Mouse (Mus musculus): Measurements from ENCODE around the gene Adgrv1. TPM values are rescaled to one million over a fixed set of nuclear protein-coding genes. Genes with fewer than 3 reads are reported as not detected.

Gene Adgrv1
- polyA plus RNA-seq, 1 experiment from 2014 or later = 0.86 TPM

DNA sequence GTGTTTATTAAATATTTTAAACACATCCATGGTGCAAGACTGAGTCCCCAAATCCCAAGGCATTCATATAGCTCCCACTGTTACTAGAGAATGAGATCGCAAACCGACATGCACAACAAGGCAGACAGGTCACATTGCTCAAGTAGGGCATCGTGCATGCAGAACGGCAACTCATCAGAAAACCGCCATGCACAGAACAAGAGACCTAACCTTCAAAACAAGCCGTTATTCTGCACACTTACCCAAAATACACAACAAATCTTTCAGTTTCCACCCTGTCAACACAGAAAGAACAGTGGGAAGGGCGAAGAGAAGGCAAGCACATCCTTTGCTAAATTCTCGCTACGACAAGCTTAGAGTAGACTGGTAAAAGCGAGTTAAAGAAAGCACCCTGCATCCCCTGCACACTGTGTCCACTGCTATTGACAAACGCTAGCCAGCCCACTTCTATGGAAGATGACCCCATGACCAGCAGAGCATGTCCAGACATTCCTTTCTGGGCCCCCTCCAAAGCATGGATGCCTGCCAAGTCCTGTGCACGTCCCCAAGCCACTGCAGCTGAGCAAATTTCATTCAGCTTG, 62.6 kb downstream of the Adgrv1 start:
- Histone ChIP-seq H3K4me2 (replicated peaks; ENCODE audit: low read depth) (no peak overlapping the region), H3K9ac (ENCODE audit: low read depth, low read length) (no peak overlapping the region), H3K36me3 (ENCODE audit: control insufficient read depth, insufficient read depth) (no peaks in the 10 kb centered on the region), H3K27me3 (replicated peaks; ENCODE audit: control insufficient read depth, insufficient read depth, low read length) (no peaks in the 10 kb centered on the region), H3K27ac (ENCODE audit: low read depth, low read length) (no peak overlapping the region), H3K4me3 (ENCODE audit: low read depth, low read length) (no peak overlapping the region), H3K4me1 (replicated peaks; ENCODE audit: control insufficient read depth, insufficient read depth, low read length) (no peaks in the 10 kb centered on the region), H3K9me3 (ENCODE audit: control insufficient read depth) (no peaks in the 10 kb centered on the region)
- WGBS = 68% methylated on average over 12 of the region's 12 CpGs
- no peak for ATAC-seq
- no peak for TF ChIP-seq CTCF (IDR thresholded peaks at IDR 0.05; ENCODE audit: low read depth)

DNA sequence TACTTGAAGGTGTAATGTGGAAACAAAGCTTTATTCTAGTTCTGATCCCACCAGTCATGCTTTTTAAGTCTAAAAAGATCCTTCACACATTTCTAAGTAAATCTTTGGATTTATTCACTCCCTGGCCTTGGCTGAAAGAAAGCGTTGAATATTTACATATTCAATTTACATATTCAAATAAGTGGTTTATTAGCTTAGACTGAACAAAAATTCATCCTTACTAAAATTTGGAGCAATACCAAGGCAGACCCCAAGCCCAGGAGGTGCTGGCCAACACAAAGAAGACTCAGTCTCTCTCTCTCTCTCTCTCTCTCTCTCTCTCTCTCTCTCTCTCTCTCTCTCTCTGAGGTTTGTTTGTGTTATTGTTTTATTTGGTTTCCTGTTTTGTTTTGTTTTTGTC, 82.9 kb downstream of the Adgrv1 start:
- Histone ChIP-seq H3K9me3 (ENCODE audit: control insufficient read depth) (no peaks in the 10 kb centered on the region), H3K27me3 (replicated peaks; ENCODE audit: control insufficient read depth, insufficient read depth, low read length) (no peaks in the 10 kb centered on the region), H3K9ac (ENCODE audit: low read depth, low read length) (no peak overlapping the region), H3K27ac (ENCODE audit: low read depth, low read length) (no peak overlapping the region), H3K4me2 (replicated peaks; ENCODE audit: low read depth) (no peak overlapping the region), H3K36me3 (ENCODE audit: control insufficient read depth, insufficient read depth) (no peaks in the 10 kb centered on the region), H3K4me3 (ENCODE audit: low read depth, low read length) (no peak overlapping the region), H3K4me1 (replicated peaks; ENCODE audit: control insufficient read depth, insufficient read depth, low read length) (no peaks in the 10 kb centered on the region)
- TF ChIP-seq CTCF (IDR thresholded peaks at IDR 0.05; ENCODE audit: low read depth) = no peak
- 90% methylated on average over 1 of the region's 1 CpGs for WGBS
- no peak for ATAC-seq

DNA sequence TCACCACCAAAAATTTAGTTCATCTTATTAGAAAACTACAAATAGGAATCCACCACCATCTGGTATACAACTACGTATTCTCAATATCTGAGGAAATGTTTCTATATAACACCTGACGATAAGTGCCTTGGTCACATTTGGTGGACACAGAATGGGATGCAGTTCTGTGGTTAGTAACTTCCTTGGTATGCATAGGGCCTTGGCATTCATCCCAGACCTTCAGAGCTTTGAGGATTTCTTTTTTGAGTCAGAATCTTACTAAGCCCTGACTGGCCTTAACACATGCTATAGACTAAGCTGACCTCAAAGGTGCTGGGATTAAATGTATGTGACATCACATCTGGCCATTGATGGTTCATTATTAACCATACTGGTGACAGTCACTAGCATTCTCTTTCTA, 98.0 kb downstream of the Adgrv1 start:
- Histone ChIP-seq H3K36me3 (ENCODE audit: control insufficient read depth, insufficient read depth) (no peaks in the 10 kb centered on the region), H3K9ac (ENCODE audit: low read depth, low read length) (no peak overlapping the region), H3K4me1 (replicated peaks; ENCODE audit: control insufficient read depth, insufficient read depth, low read length) (no peaks in the 10 kb centered on the region), H3K27ac (ENCODE audit: low read depth, low read length) (no peak overlapping the region), H3K4me2 (replicated peaks; ENCODE audit: low read depth) (no peak overlapping the region), H3K27me3 (replicated peaks; ENCODE audit: control insufficient read depth, insufficient read depth, low read length) (no peaks in the 10 kb centered on the region), H3K9me3 (ENCODE audit: control insufficient read depth) (no peaks in the 10 kb centered on the region), H3K4me3 (ENCODE audit: low read depth, low read length) (no peak overlapping the region)
- 83% methylated on average over 2 of the region's 2 CpGs for WGBS
- no peak for ATAC-seq
- no peak for TF ChIP-seq CTCF (IDR thresholded peaks at IDR 0.05; ENCODE audit: low read depth)

DNA sequence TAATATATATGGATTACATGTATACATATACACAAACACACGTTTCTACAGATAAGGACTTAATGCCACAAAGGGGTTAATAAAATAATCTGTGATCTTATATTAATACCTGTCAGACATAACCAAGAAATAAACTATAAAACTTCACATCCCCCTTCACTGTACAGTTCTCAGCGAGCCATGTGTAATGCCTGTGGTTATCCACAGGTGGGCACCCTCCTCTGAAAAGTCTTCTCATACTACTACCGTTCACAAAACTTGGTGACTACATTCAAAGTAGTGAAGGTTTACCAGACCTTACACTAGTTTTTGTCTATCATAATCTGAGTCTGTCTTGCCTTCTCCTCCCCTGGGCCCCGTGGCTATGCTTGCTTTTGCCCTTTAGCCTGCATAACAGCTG, 106.3 kb downstream of the Adgrv1 start:
- peak; percentile 59 for TF ChIP-seq CTCF (IDR thresholded peaks at IDR 0.05; ENCODE audit: low read depth)
- WGBS = 52% methylated on average over 4 of the region's 4 CpGs
- no peak for ATAC-seq

DNA sequence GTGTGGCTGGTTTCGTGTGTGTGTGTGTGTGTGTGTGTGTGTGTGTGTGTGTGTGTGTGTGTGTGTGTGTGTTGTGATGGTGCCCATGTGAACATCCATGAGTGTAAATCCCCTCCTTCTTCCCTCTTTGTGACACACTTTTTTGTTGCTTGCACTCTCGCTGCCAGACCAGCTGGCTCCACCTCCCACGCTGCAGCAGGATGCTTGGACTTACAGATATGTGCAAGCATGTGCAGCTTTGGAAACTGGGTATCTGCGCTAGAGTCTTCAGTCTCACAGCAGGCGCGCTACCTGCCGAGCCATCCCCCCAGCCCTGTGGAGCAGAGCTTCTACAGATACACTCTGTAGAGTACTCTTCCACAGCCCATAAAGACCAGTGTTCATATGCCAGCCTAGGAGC, 122.8 kb downstream of the Adgrv1 start:
- TF ChIP-seq CTCF (IDR thresholded peaks at IDR 0.05; ENCODE audit: low read depth) = no peak
- no peak overlapping the region for H3K4me2 ChIP-seq (replicated peaks; ENCODE audit: low read depth)
- H3K27ac ChIP-seq (ENCODE audit: low read depth, low read length) = no peak overlapping the region
- no peak for ATAC-seq
- no peaks in the 10 kb centered on the region for H3K9me3 ChIP-seq (ENCODE audit: control insufficient read depth)
- H3K4me1 ChIP-seq (replicated peaks; ENCODE audit: control insufficient read depth, insufficient read depth, low read length) = no peaks in the 10 kb centered on the region; the same call in 1 of the 2 replicates
- 84% methylated on average over 7 of the region's 7 CpGs for WGBS
- no peaks in the 10 kb centered on the region for H3K36me3 ChIP-seq (ENCODE audit: control insufficient read depth, insufficient read depth)
- no peak overlapping the region for H3K4me3 ChIP-seq (ENCODE audit: low read depth, low read length)
- no peak overlapping the region for H3K9ac ChIP-seq (ENCODE audit: low read depth, low read length)
- H3K27me3 ChIP-seq (replicated peaks; ENCODE audit: control insufficient read depth, insufficient read depth, low read length) = no peaks in the 10 kb centered on the region

More for the DNA sequence above, 106.3 kb downstream of the Adgrv1 start:
- no peaks in the 10 kb centered on the region for H3K36me3 ChIP-seq (ENCODE audit: control insufficient read depth, insufficient read depth)
- H3K27me3 ChIP-seq (replicated peaks; ENCODE audit: control insufficient read depth, insufficient read depth, low read length) = no peaks in the 10 kb centered on the region
- no peak overlapping the region for H3K27ac ChIP-seq (ENCODE audit: low read depth, low read length)
- H3K4me3 ChIP-seq (ENCODE audit: low read depth, low read length) = no peak overlapping the region
- H3K4me2 ChIP-seq (replicated peaks; ENCODE audit: low read depth) = no peak overlapping the region
- no peaks in the 10 kb centered on the region for H3K4me1 ChIP-seq (replicated peaks; ENCODE audit: control insufficient read depth, insufficient read depth, low read length)
- no peak overlapping the region for H3K9ac ChIP-seq (ENCODE audit: low read depth, low read length)
- H3K9me3 ChIP-seq (ENCODE audit: control insufficient read depth) = no peaks in the 10 kb centered on the region

DNA sequence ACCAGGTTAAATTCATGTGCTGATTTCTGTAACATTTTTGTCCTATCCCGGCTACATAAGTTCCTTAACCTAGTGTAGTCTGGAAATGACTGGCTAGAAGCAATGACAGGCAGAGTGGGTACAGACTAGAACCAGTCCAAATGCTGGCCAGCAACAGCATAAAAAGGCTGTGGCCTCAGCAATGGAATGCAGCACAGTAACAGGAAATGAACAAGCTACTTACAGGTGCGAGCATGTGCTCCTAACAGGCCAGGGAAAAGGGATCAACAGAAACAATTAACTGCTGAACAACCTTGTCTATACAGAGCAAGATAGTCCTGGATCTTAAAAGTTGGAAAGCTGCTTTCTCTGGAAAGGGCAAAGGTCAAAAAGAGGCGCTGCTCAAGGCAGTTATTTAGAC, 135.9 kb downstream of the Adgrv1 start:
- Histone ChIP-seq H3K27me3 (replicated peaks; ENCODE audit: control insufficient read depth, insufficient read depth, low read length) (no peaks in the 10 kb centered on the region), H3K27ac (ENCODE audit: low read depth, low read length) (no peak overlapping the region), H3K4me2 (replicated peaks; ENCODE audit: low read depth) (no peak overlapping the region), H3K4me1 (replicated peaks; ENCODE audit: control insufficient read depth, insufficient read depth, low read length) (no peaks in the 10 kb centered on the region), H3K9ac (ENCODE audit: low read depth, low read length) (no peak overlapping the region), H3K9me3 (ENCODE audit: control insufficient read depth) (no peaks in the 10 kb centered on the region), H3K36me3 (ENCODE audit: control insufficient read depth, insufficient read depth) (no peaks in the 10 kb centered on the region), H3K4me3 (ENCODE audit: low read depth, low read length) (no peak overlapping the region)
- 53% methylated on average over 3 of the region's 3 CpGs for WGBS
- ATAC-seq = no peak
- no peak for TF ChIP-seq CTCF (IDR thresholded peaks at IDR 0.05; ENCODE audit: low read depth)

DNA sequence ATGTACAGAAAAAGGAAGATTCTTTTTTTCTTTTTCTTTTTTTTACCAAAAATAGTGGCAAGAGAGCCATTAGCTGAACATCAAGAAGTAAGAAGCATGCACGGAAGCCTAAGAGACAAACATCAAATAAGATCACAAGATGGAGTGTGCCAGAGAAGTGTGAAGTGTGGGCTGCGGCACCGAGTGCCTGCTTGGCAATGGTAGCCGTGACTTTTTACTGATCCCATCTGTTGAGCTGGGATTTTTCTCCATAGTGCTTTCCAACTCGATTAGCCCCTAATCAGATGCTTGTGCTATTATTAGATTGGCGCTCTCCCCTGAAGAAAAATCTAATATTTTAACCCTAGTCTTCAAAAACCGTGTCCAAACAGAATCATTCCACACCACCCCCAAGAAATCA, 141.0 kb downstream of the Adgrv1 start:
- H3K4me3 ChIP-seq (ENCODE audit: low read depth, low read length) = no peak overlapping the region
- TF ChIP-seq CTCF (IDR thresholded peaks at IDR 0.05; ENCODE audit: low read depth) = no peak
- no peaks in the 10 kb centered on the region for H3K27me3 ChIP-seq (replicated peaks; ENCODE audit: control insufficient read depth, insufficient read depth, low read length)

More for the DNA sequence above, 141.0 kb downstream of the Adgrv1 start:
- H3K27ac ChIP-seq (ENCODE audit: low read depth, low read length) = no peak overlapping the region
- 78% methylated on average over 7 of the region's 7 CpGs for WGBS
- no peaks in the 10 kb centered on the region for H3K36me3 ChIP-seq (ENCODE audit: control insufficient read depth, insufficient read depth)
- no peak for ATAC-seq
- no peaks in the 10 kb centered on the region for H3K4me1 ChIP-seq (replicated peaks; ENCODE audit: control insufficient read depth, insufficient read depth, low read length)
- H3K9ac ChIP-seq (ENCODE audit: low read depth, low read length) = no peak overlapping the region
- H3K9me3 ChIP-seq (ENCODE audit: control insufficient read depth) = no peaks in the 10 kb centered on the region
- H3K4me2 ChIP-seq (replicated peaks; ENCODE audit: low read depth) = no peak overlapping the region
